Mouse (Mus musculus) lung, postnatal 36 days (tissue): ENCODE results near the gene Hist1h4h.

Source experiments
- DNase-seq: peaks from one replicate; pipeline ENCODE4 v3.0.0; 2022; ENCODE audit warnings: mixed read lengths

The Hist1h4h gene

GRCm38 (mm10) chr13:23513517-23513916 is 17.3 kb upstream of the Hist1h4h start:
- no peak for DNase-seq

GRCm38 (mm10) chr13:23515281-23515680 is 15.6 kb upstream of the Hist1h4h start:
- no peak for DNase-seq

DNA sequence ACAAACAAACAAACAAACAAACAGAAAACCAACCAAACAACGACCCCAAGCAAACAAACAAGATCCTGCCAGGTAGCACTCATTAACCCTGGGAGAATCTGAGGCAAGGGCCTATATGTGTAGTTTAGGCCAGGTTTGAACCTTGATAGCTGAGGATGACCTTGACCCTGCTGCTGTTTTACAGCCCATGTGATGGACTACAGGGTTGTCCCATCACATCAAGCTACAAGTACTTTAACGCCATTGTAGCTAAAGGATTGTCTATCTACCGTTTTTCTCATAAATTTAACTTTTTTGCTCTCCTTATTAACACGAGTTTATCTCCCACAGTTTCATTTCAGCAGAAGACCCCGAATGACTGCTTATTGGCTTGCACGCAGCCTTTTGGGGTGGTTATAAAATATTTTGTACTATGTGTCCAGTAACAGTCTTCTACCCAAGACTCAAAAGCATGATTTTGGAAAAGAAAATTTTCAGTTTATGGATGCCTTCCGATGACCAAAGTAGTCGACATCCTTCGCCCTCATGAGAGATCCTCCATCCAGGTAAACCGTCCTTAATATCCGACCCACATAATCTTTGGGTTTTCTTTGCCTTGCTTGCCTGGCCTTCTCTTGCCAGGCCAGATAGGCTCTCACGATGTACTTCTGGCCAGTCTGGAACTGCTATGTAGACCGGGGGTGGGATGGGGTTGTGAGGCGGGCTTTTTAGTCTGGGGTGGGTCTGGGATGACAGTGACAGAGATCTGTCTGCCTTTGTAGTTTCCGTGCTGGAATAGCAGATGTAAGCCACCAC is 14.8 kb upstream of the Hist1h4h start:
- no peak for DNase-seq

GRCm38 (mm10) chr13:23516822-23517602 is 13.8 kb upstream of the Hist1h4h start:
- peak; percentile 86 for DNase-seq

DNA sequence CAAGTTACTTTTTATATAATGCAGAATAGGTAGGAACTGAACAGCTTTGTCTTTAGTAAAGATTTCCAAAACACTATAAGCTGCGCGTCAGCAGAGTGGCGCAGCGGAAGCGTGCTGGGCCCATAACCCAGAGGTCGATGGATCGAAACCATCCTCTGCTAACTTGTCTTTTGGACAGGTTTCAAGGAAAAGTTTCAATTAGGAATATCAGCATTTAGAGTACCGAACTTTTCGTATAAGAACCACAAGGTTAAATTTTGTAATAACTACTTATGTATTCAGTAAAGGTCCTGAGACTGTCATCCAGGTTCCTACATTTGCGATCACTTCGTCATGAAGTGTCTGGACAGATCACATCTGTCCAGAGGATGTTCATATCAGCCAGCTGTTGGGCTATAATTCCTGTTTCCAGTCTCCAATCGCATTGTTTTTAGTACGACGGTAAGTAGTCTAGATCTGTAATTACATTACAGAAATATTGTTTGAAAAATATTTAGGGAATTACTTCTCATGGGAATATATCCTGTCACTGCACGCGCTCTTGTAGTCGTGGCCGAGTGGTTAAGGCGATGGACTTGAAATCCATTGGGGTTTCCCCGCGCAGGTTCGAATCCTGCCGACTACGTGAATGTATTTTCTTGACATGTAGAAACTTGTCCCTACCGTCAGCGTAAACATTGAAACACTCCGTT is 13.1 kb upstream of the Hist1h4h start:
- peak; percentile 95 for DNase-seq

- no peak for DNase-seq
These were observed 12.6 kb upstream of the Hist1h4h start for GRCm38 (mm10) chr13:23518295-23518603.

- DNase-seq, result peak; percentile 90
These were observed 12.0 kb upstream of the Hist1h4h start for GRCm38 (mm10) chr13:23518885-23519284.

DNA sequence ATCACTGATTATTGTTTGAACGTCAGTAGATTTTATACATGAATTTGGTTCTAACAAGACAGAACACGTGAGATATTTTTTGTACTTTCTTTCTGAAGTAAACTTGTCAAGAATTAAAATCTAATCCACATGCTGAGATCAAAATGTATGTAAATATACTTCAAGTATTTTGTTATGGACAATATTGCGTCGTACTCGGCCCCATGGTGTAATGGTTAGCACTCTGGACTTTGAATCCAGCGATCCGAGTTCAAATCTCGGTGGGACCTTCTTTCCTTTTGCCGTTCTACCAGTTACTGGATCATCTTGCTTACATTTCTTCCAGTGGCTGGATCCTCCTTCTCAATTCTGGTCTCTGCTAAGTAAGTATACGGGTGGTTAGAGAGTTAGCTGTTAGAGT is 11.4 kb upstream of the Hist1h4h start:
- DNase-seq, result peak; percentile 88

DNA sequence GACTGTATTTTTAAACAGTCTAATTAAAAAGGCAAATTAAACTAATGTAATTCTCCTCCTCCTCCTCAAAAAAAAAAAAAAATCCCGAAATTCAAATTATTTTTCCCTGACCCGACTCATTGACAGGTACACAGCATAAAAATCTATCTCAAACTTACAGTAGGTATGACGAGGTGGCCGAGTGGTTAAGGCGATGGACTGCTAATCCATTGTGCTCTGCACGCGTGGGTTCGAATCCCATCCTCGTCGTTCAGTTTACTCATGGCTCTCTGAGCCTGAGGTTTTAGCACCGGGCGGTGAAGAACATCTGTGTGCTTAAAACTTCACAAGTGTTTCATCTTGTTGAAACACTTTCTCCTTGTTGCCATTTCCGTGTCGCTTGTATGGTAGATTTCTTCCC is 9.1 kb upstream of the Hist1h4h start:
- peak; percentile 90 for DNase-seq

- no peak for DNase-seq
These were observed 6.9 kb upstream of the Hist1h4h start for GRCm38 (mm10) chr13:23523976-23524375.

- peak; percentile 71 for DNase-seq
These were observed 6.2 kb upstream of the Hist1h4h start for GRCm38 (mm10) chr13:23524654-23525053.

GRCm38 (mm10) chr13:23525901-23526300 is 4.9 kb upstream of the Hist1h4h start:
- no peak for DNase-seq

GRCm38 (mm10) chr13:23526312-23526711 is 4.5 kb upstream of the Hist1h4h start:
- DNase-seq, result peak; percentile 96

- no peak for DNase-seq
These were observed 1.8 kb upstream of the Hist1h4h start for GRCm38 (mm10) chr13:23529005-23529404.

GRCm38 (mm10) chr13:23529480-23530165 is 1.2 kb upstream of the Hist1h4h start:
- no peak for DNase-seq

- DNase-seq, result peak; percentile 84
These were observed 509 bp upstream of the Hist1h4h start for GRCm38 (mm10) chr13:23530181-23530900.

- no peak for DNase-seq
These were observed 1.6 kb downstream of the Hist1h4h start for GRCm38 (mm10) chr13:23532262-23533075.

DNA sequence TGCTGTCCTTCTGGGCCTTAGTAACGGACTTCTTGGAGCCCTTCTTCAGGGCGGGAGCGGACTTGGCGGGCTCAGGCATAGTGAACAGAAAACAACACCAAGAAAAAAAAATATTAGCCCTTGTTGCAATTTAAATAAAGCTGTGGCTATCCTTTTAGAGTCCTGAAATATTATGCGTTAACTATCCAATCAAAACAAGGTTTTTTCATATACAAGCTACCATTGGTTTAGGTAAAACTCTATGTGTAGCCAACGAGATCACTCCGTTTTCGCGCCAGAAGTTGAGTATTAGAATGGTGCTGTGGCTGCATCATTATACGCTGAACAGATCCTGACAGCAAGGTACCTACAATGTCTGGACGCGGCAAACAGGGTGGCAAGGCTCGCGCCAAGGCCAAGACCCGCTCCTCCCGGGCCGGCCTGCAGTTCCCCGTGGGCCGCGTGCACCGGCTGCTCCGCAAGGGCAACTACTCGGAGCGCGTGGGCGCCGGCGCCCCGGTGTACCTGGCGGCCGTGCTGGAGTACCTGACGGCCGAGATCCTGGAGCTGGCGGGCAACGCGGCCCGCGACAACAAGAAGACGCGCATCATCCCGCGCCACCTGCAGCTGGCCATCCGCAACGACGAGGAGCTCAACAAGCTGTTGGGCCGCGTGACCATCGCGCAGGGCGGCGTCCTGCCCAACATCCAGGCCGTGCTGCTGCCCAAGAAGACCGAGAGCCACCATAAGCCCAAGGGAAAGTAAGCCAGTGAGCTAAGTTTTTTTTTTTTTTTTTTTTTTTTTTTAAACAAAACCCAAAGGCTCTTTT is 2.9 kb downstream of the Hist1h4h start, which contains the start of gene Hist1h2af:
Gene Hist1h2af, plus strand, starts transcription at position 347 of the 808 bp plus-strand sequence.
- peak; percentile 83 for DNase-seq

GRCm38 (mm10) chr13:23534368-23535131 is 3.7 kb downstream of the Hist1h4h start:
- no peak for DNase-seq
